Mouse (Mus musculus): ENCODE results near the gene Ppp1r13b.

Gene Ppp1r13b

GRCm38 (mm10) chr12:111820708-111821107 is 87.2 kb downstream of the Ppp1r13b start:
- DNase-seq = no peak

GRCm38 (mm10) chr12:111819936-111820335 is 88.0 kb downstream of the Ppp1r13b start:
- peak; percentile 68 for DNase-seq

GRCm38 (mm10) chr12:111817991-111818390 is 89.9 kb downstream of the Ppp1r13b start:
- no peak for DNase-seq

GRCm38 (mm10) chr12:111816967-111817366 is 90.9 kb downstream of the Ppp1r13b start:
- peak; percentile 56 for DNase-seq

GRCm38 (mm10) chr12:111816528-111816927 is 91.4 kb downstream of the Ppp1r13b start:
- DNase-seq = no peak

- peak; percentile 74 for DNase-seq
Observed at GRCm38 (mm10) chr12:111814769-111815762, 92.8 kb downstream of the Ppp1r13b start.

GRCm38 (mm10) chr12:111813766-111814617 is 93.9 kb downstream of the Ppp1r13b start, which contains the start of the genes Xrcc3 and Zfyve21:
Gene Xrcc3 (minus strand): TSS chr12:111813873.
Gene Zfyve21 (plus strand): TSS chr12:111814170.
- DNase-seq = peak; percentile 99

- no peak for DNase-seq
Observed at GRCm38 (mm10) chr12:111813111-111813765, 94.7 kb downstream of the Ppp1r13b start.

- no peak for DNase-seq
Observed at GRCm38 (mm10) chr12:111812611-111813010, 95.3 kb downstream of the Ppp1r13b start.

- DNase-seq = no peak
Observed at GRCm38 (mm10) chr12:111812075-111812474, 95.8 kb downstream of the Ppp1r13b start.

GRCm38 (mm10) chr12:111809762-111810161 is 98.1 kb downstream of the Ppp1r13b start:
- DNase-seq = peak; percentile 83

- DNase-seq = no peak
Observed at GRCm38 (mm10) chr12:111808775-111809174, 99.1 kb downstream of the Ppp1r13b start.

- no peak for DNase-seq
Observed at GRCm38 (mm10) chr12:111803538-111803937, 104.4 kb downstream of the Ppp1r13b start.

- peak; percentile 70 for DNase-seq
Observed at GRCm38 (mm10) chr12:111800459-111801183, 107.3 kb downstream of the Ppp1r13b start.

- DNase-seq = no peak
Observed at GRCm38 (mm10) chr12:111798493-111798892, 109.4 kb downstream of the Ppp1r13b start.

- DNase-seq = no peak
Observed at GRCm38 (mm10) chr12:111797251-111797650, 110.7 kb downstream of the Ppp1r13b start.

- DNase-seq = peak; percentile 72
Observed at GRCm38 (mm10) chr12:111795180-111795895, 112.6 kb downstream of the Ppp1r13b start.

- DNase-seq = no peak
Observed at GRCm38 (mm10) chr12:111794526-111795179, 113.3 kb downstream of the Ppp1r13b start.

GRCm38 (mm10) chr12:111794102-111794501 is 113.8 kb downstream of the Ppp1r13b start:
- DNase-seq = peak; percentile 87

- DNase-seq = no peak
Observed at GRCm38 (mm10) chr12:111791474-111792104, 116.3 kb downstream of the Ppp1r13b start.
